Mouse (Mus musculus) intestine, embryonic 16.5 days (tissue): ENCODE results near the gene Six1. TPM values are rescaled to one million over a fixed set of nuclear protein-coding genes. Genes with fewer than 3 reads are reported as not detected.
"Not testable (repeated sequence)": the region's sequence is repeated elsewhere in the genome, so short reads cannot be mapped to it uniquely, and the experiment has no call there.

Experiments used
- ATAC-seq: fragments of 200-750 bp; cut with Nextera tagmentation; 2 replicates; pipeline ENCODE4 v1.8.0; 2017; ENCODE audit warnings: moderate TSS enrichment, moderate library complexity
- H3K27ac ChIP-seq: fragments of 300-500 bp; sonication (generic); 2 replicates; pipeline ENCODE4 v1.5.1; 2014; ENCODE audit warnings: mild to moderate bottlenecking, low read length
- H3K27me3 ChIP-seq: fragments of 300-500 bp; sonication (generic); replicated peaks from 2 replicates; pipeline ENCODE4 v1.6.1; 2014; ENCODE audit warnings: low read length, control low read depth, mixed read lengths; ENCODE audit not compliant: control insufficient read depth, insufficient read depth
- H3K36me3 ChIP-seq: fragments of 300-500 bp; sonication (generic); 2 replicates; pipeline ENCODE4 v1.6.1; 2014; ENCODE audit warnings: low read length, control low read depth; ENCODE audit not compliant: control insufficient read depth, insufficient read depth
- H3K4me1 ChIP-seq: fragments of 300-500 bp; sonication (generic); 2 replicates; pipeline ENCODE4 v1.6.1; 2014; ENCODE audit warnings: low read length, control low read depth, mixed read lengths; ENCODE audit not compliant: control insufficient read depth, insufficient read depth
- H3K4me2 ChIP-seq: fragments of 300-500 bp; sonication (generic); 2 replicates; pipeline ENCODE4 v1.6.1; 2014; ENCODE audit warnings: low read depth, low read length, control low read depth
- H3K4me3 ChIP-seq: fragments of 300-500 bp; sonication (generic); 2 replicates; pipeline ENCODE4 v1.5.1; 2014; ENCODE audit warnings: mild to moderate bottlenecking, low read length
- H3K9ac ChIP-seq: fragments of 300-500 bp; sonication (generic); 2 replicates; pipeline ENCODE4 v1.6.1; 2014; ENCODE audit warnings: low read depth, low read length
- H3K9me3 ChIP-seq: fragments of 300-500 bp; sonication (generic); 2 replicates; pipeline ENCODE4 v1.6.1; 2016; ENCODE audit warnings: low read length, control low read depth; ENCODE audit not compliant: control insufficient read depth
- WGBS: fragments of 180-500 bp; shearing (Covaris S2); extraction: QIAGEN DNeasy Blood & Tissue Kit; methylation state at CpG from one replicate; pipeline ENCODE4 v1.1.7; 2014; 5-methylcytosine and 5-hydroxymethylcytosine counted together
- polyA plus RNA-seq: library from polyadenylated mRNA; unstranded; fragments of >200 nt; fragmentation: Nextera tagmentation; extraction: Ambion mirVana; gene quantifications from 2 replicates; pipeline ENCODE4 v1.2.1, GENCODE M21; 2015

The Six1 gene
- polyA plus RNA-seq, 1 experiment from 2014 or later, result not detected

- 31% methylated on average over 11 of the region's 11 CpGs for WGBS
- no peak overlapping the region for H3K27ac ChIP-seq
- H3K9ac ChIP-seq, result no peak overlapping the region
- H3K36me3 ChIP-seq, result no peaks in the 10 kb centered on the region
- H3K4me2 ChIP-seq, result no peak overlapping the region
- no peaks in the 10 kb centered on the region for H3K27me3 ChIP-seq
- no peaks in the 10 kb centered on the region for H3K4me1 ChIP-seq
- ATAC-seq, result no peak
- H3K4me3 ChIP-seq, result no peak overlapping the region
- no peaks in the 10 kb centered on the region for H3K9me3 ChIP-seq
Observed at GRCm38 (mm10) chr12:73085739-73086630, 32.3 kb upstream of the Six1 start.

GRCm38 (mm10) chr12:73083773-73084172 is 30.1 kb upstream of the Six1 start:
- no peak overlapping the region for H3K4me2 ChIP-seq
- 82% methylated on average over 4 of the region's 4 CpGs for WGBS
- H3K27me3 ChIP-seq, result no peaks in the 10 kb centered on the region
- ATAC-seq, result no peak
- no peaks in the 10 kb centered on the region for H3K36me3 ChIP-seq
- no peak overlapping the region for H3K4me3 ChIP-seq
- H3K27ac ChIP-seq, result no peak overlapping the region
- H3K4me1 ChIP-seq, result no peaks in the 10 kb centered on the region
- no peak overlapping the region for H3K9ac ChIP-seq
- no peaks in the 10 kb centered on the region for H3K9me3 ChIP-seq

GRCm38 (mm10) chr12:73081828-73082227 is 28.1 kb upstream of the Six1 start:
- ATAC-seq, H3K27ac ChIP-seq, H3K4me1 ChIP-seq, H3K4me2 ChIP-seq, H3K4me3 ChIP-seq, H3K27me3 ChIP-seq, H3K9me3 ChIP-seq, H3K9ac ChIP-seq, H3K36me3 ChIP-seq: not testable (repeated sequence)
- 91% methylated on average over 4 of the region's 4 CpGs for whole genome bisulfite sequencing

- Histone ChIP-seq H3K9ac (no peak overlapping the region), H3K4me2 (no peak overlapping the region), H3K27ac (no peak overlapping the region), H3K4me1 (no peaks in the 10 kb centered on the region), H3K4me3 (no peak overlapping the region), H3K9me3 (no peaks in the 10 kb centered on the region), H3K36me3 (no peaks in the 10 kb centered on the region), H3K27me3 (peaks cover 16% of the 10 kb centered on the region)
- 29% methylated on average over 9 of the region's 9 CpGs for WGBS
- peak; percentile 28; the same call in 1 of the 2 replicates for ATAC-seq
Observed at GRCm38 (mm10) chr12:73060805-73061410, 7.2 kb upstream of the Six1 start.

DNA sequence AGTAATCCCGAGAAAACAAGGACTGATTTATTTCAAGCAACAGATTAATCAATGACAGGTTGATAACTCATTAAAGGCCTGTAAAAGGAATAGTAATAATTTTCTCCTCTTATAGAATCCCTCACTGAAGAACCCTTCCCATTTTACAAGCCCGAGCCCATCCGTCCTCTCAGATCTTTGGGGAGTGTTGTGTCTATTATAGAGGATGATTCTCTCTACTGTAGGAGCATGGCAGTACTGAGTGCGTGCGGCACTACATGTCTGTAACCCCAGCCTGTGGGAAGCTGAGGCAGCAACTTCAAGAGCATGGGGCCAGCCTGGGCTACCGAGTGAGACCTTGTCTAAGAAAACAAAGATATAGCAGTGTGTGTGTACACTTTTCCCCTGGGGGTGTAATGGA is 3.8 kb upstream of the Six1 start:
- H3K4me2 ChIP-seq, result no peak overlapping the region
- no peak overlapping the region for H3K4me3 ChIP-seq
- peaks cover 14% of the 10 kb centered on the region for H3K4me1 ChIP-seq
- no peak overlapping the region for H3K27ac ChIP-seq
- H3K9me3 ChIP-seq, result no peaks in the 10 kb centered on the region
- ATAC-seq, result no peak
- peaks cover 50% of the 10 kb centered on the region for H3K27me3 ChIP-seq
- WGBS, result 80% methylated on average over 6 of the region's 6 CpGs
- no peak overlapping the region for H3K9ac ChIP-seq
- H3K36me3 ChIP-seq, result no peaks in the 10 kb centered on the region

DNA sequence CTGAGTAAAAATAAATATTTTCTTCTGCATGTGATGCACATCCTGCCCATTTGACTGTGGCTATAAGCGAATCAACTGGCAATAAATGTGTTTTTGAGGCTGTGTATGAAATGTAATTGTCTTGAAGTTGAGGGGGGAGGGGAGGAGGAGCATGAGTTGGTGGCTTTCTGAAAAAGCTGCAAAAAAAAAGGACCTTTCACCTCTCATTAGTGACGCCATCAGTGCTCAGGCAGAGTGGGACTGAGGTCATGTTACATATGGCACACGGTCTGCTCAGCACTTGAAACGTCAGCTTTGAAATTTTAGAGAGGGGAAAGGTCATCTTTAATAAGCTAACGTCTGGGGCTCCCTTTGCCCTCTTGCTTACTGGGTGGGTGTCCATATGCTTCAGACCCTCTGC is 1.8 kb upstream of the Six1 start:
- H3K4me1 ChIP-seq, result peaks cover 14% of the 10 kb centered on the region
- ATAC-seq, result no peak
- H3K4me3 ChIP-seq, result no peak overlapping the region
- no peaks in the 10 kb centered on the region for H3K36me3 ChIP-seq
- 13% methylated on average over 5 of the region's 5 CpGs for WGBS
- no peak overlapping the region for H3K4me2 ChIP-seq
- H3K27me3 ChIP-seq, result peaks cover 68% of the 10 kb centered on the region
- H3K9me3 ChIP-seq, result no peaks in the 10 kb centered on the region
- H3K27ac ChIP-seq, result no peak overlapping the region
- H3K9ac ChIP-seq, result no peak overlapping the region

DNA sequence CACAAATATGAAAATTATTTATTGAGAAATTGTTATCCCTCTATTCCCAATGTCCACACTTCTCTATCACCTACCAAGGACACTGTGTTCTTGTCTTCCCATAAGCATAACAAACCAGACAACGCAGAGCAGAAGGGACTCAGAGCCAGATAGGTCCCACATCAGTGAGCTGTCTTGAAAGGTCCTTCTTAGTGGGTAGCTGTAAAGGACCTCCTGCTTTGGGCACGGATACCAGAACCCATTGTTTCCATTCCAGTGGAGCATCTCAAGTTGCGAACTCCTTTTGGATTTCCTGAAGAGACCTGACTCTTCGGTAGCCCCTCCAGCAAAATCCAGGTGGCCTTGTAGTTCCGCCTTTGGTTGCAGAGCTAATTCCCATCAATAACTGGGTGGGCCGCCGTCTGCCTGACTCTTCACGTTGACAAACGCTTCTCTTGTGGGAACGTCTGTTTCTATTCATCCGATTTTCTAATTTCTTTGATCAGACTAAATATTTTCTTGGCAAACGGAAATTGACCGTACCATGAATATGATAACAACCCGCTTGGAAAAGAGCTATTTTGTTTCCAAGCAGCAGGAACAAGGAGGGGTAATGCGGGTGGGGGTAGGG is 994 bp upstream of the Six1 start:
- Histone ChIP-seq H3K4me1 (peaks cover 14% of the 10 kb centered on the region), H3K27ac (no peak overlapping the region), H3K9ac (no peak overlapping the region), H3K27me3 (peaks cover 74% of the 10 kb centered on the region), H3K36me3 (no peaks in the 10 kb centered on the region), H3K4me3 (no peak overlapping the region; the same call in 1 of the 2 replicates), H3K4me2 (no peak overlapping the region), H3K9me3 (no peaks in the 10 kb centered on the region)
- no peak for ATAC-seq
- 17% methylated on average over 15 of the region's 15 CpGs for WGBS

DNA sequence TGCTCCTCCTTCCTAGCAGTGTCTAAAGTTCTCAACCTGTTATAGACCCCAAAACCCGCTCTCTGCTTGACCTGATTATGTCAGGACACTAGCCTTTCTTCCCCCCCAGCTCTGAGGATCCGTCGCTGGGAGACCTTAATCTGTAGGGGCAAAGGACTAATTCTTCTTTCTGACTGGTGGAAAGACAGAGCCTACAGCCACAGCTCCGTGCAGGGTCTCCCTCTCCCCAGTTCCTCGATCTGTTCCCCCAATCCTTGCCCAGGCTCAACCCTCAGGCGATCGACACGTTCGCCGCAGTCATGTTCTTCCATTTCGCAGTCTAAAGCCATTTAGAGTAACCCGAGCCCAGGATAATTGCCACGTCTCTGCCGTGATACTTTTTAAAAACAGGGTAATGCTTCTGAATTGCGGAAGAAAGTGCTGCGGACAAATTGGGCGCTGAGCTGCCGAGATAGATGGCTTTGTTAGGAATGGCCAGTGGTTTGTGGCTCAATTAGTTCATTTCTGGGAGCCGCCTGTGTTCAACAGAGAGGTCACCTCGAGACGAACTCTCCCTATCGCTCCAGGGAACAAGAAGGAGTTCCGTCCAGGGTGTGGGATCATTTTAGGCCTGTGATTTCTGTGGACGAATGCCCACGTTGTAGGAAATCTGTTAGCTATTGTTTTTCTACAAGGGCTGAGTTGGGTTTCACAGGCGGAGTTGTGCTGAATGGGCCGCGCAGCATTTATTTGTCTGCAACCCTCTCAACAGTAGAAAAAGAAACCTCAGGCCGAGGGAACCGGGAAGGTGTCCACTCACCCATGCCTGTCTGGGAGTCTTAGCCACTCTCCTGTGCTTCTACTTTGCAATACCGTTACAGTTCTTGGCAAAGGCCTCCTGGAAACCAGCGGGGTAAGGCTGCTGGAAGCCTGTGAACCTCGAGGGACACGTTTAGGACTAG is 766 bp downstream of the Six1 start:
- whole genome bisulfite sequencing, result 5% methylated on average over 34 of the region's 34 CpGs
- Histone ChIP-seq H3K9ac (no peak overlapping the region), H3K4me2 (peak overlapping the region; percentile 92), H3K27me3 (peaks cover 89% of the 10 kb centered on the region), H3K4me1 (peaks cover 14% of the 10 kb centered on the region), H3K4me3 (peak overlapping the region; percentile 59), H3K36me3 (no peaks in the 10 kb centered on the region), H3K9me3 (no peaks in the 10 kb centered on the region), H3K27ac (no peak overlapping the region)
- no peak for ATAC-seq
